Mouse (Mus musculus) cerebellum, postnatal 36 days (tissue): Measurements from ENCODE around the gene Zfp954.
"Not testable (repeated sequence)": the region's sequence is repeated elsewhere in the genome, so short reads cannot be mapped to it uniquely, and the experiment has no call there.

Source experiments
- DNase-seq, 2 experiments: peaks; one replicate each; pipeline ENCODE4 v3.0.0; 2021 to 2022; ENCODE audit warnings: mixed read lengths in 2 of 2

The Zfp954 gene

DNA sequence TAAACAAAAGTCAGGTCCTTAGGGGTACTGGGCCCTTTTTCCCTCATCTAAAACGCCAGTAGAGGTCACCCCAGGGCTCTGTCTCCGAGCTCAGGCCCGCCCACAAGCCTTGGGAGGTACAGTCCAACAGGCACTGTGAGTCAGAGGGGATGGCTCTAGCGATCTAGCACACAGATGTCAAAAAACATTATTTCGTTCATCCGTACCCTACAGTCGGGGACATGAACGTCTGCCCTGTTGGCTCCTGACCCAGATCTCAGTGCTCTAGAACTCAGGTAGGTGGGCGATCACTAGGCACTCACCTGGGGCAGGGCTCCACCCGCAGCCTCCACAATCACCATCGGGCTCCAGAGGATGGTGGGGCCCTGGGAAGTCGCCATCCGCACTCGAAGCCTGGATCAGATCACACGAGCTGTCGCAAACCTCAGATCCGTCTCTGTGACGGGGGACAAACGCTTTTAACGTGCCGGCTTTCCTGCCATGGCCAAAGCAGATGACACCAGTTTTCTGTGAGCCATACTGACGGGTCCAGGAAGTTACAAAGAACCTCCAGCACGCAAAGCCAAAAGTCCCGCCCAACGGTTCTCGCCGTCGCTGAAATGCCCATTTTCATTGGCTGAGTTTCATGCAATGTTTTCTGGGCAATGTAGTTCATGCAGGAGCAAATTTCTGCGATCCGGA, at the start of gene Zfp954:
Zfp954 (minus strand) TSS at position 568 of the 681 bp plus-strand sequence.
- peak; percentile 80 to 86 for DNase-seq

DNA sequence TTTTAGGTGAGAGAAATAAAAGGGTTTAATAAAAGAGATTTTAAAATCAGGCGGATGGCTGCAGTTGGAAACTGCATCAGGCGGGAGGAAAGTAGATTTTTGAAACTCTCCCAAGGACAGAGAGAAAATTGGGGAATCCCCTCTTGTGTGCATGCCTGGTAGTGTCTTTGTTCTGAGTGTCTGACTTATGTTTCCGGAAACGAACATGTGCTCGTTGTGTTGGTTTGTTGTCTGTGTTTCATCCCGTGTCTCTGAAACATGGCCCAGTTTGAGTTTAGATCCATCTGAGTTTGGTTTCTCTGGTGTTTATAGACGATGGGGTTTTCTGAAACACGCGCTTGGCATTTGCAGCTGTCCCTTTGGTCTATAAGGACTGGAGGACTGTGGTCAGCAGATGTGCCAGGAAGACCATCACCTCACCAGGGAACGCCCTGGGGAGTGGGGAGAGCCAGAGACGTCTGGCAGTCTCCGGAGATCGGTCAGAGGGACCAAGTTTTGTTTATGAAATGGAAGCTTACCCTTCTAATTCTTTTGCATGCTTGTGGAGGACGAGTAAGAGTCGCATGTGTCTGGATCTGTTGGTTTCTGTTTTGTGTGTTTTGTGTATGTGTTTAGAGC, 24.8 kb upstream of the Zfp954 start:
- no peak for DNase-seq

DNA sequence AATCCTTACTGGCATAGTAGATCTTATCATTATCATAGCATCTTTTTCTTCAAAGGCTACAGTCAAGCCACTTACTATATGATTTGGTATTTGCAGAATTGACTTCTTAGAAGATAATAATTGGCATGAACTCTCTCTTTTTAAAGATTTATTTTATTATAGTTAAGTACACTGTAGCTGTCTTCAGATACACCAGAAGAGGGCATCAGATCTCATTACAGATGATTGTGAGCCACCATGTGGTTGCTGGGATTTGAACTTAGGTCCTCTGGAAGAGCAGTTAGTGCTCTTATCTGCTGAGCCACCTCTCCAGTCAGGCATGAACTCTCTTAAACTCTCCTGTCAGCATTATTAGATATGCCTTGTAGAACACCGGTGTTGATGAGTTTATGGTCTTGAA, 22.9 kb upstream of the Zfp954 start:
- DNase-seq, result no peak

DNA sequence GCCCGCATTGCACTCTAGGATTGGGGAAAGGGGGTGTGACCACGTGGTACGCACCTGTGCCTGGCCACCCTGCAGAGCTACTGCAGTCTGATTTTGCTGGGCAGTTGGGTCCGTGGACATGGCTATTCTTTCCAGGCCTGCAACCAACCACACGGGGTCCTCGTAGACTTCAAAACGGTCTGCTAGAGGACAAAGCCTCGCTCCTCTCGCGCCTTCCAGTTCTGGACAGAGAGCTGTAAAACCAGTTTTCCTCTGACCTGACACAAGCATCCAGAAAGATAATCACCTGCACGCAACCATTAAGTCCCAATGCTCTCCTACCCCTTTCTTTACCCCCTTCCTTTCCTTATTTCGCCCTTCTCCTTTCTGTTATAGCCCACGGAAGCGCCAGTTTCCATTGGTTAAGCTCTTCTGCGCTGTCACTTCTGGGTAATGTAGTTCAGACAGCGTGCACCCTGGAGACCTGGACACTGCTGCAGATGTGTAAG, 15.1 kb upstream of the Zfp954 start, which contains the start of gene Zfp773:
Zfp773 (minus strand) TSS at position 377 of the 488 bp plus-strand sequence.
- peak; percentile 65 to 66 for DNase-seq

DNA sequence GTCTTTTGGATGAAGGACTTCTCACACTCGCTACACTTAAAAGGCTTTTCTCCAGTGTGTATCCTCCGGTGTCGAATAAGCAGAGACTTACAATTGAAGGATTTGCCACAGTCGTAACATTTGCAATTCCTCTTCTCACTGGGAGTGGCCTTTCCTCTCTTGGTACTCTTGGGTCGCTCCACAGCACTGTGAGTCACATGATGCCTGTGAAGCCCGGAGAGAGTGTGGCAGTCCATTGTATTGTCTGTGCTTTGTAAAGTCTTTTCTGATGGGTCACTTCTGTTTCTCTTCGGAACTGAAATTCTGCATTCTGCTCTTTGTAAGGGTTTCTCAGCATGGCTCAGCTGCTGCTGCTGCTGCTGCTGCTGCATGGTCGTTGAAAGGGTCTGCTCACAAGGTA, 11.5 kb upstream of the Zfp954 start:
- DNase-seq, result no peak

DNA sequence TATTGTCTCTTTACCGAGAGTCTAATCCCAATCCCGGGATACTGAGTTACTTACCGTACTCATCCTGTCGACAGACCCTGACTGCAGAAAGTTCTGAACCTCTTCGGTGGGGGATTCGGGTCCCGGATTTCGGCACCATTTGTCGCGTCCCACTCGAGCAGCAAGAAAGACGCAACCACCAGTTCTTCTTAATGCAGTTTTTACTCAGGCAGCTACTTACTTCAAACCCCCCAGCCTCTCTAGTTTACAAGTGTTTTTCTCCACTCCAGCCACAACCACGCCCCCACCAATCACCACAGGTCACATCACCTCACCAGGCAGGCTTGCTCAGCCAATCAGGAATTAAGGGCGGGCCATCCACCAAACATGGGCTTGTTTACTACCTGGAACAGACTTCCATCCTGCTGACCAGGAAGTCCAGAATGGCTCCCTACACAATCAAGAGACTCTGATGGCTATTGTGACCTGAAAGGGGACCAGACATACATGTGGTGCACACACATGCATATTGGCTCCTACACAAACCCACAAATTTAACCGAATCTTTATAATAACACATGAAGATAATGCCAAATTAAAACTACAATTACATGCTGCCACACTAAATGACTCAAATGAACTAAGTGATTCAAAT, 9.3 kb upstream of the Zfp954 start:
- DNase-seq, result not testable (repeated sequence)

DNA sequence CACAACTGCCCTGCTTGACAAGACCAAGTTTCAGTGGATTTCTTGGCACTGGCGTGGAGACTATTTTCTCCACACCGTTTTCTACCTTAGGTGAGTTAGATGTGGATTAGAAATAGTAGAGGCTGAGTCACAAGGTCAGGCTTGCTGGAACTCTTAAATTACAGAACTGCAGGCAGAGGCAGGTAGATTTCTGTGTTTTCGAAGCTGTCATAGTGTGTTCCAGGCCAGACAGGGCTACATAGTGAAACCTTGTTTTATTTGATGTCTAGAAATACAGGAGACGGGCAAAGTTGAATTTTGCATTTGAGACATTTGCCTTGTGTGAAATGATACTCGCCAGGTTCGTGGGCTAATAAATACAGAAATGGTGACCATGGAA, 303 bp upstream of the Zfp954 start:
- no peak for DNase-seq

DNA sequence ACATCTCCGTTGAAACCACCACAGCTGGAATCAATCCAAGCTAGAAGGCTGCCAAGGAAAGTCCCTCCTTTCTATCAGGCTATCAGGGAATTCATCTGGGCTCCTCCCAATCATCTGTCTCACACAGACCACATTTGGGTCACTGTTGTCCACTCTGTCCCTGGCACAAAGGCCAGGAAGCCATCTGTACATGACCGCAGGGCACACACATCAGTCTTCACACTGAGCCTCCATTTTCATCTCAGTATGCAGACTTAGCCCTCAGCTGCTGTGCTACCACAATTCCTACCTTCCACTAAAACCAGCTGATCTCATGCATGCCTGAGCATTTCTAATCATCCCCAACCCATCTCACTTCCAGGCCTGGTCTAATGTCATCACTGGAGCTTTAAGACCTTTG, 2.8 kb downstream of the Zfp954 start:
- no peak for DNase-seq

DNA sequence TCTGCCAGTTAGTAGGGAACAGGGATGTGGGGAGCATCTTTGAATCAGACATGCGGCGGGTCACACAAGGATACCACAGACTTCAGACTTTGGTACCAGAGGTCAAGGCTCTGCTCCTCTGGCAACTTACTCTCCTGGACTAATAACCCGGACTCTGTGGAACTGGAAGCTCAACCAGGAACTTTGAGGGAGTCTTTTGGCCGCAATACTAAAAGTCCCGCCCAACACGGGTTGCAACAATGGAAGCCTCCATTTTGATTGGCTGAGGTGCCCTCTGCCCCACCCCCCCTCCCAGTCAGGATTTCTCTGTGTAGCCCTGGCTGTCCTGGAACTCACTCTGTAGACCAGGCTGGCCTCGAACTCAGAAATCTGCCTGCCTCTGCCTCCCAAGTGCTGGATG, 12.8 kb downstream of the Zfp954 start:
- no peak for DNase-seq
